Mouse (Mus musculus) heart, postnatal 25 days (tissue): ENCODE measurements around the gene Arfgap1. TPM values are rescaled to one million over a fixed set of nuclear protein-coding genes. Genes with fewer than 3 reads are reported as not detected.

Experiments
- DNase-seq: peaks from one replicate; pipeline ENCODE4 v3.0.0; 2022; ENCODE audit warnings: low spot score
- intact Hi-C: fragments of 180-260 bp; cut with DNase I; formaldehyde crosslinking; loops from one replicate; pipeline ENCODE4 v1.15.1; 2025
- total RNA-seq, 2 experiments: library from RNA; stranded (reverse); gene quantifications; 2 replicates each; pipeline ENCODE4 v1.2.3; 2021

Arfgap1 gene
- 10 to 100 TPM; 32.5 to 33.2 TPM for total RNA-seq

GRCm38 (mm10) chr2:180967010-180967763 lies at the start of gene Arfgap1:
Gene Arfgap1, plus strand, starts transcription at chr2:180967225.
- intact Hi-C loops: no loop called here
- DNase-seq: peak; percentile 89

- no peak for DNase-seq
- intact Hi-C loops: no loop called here
These were observed 46.9 kb upstream of the Arfgap1 start for GRCm38 (mm10) chr2:180919913-180920809.

GRCm38 (mm10) chr2:180920810-180921400 lies 46.1 kb upstream of the Arfgap1 start, which contains the start of gene Ythdf1:
Gene Ythdf1, minus strand, starts transcription at chr2:180920949.
- intact Hi-C loops: no loop called here
- DNase-seq: peak; percentile 94

GRCm38 (mm10) chr2:180922739-180923138 lies 44.3 kb upstream of the Arfgap1 start:
- intact Hi-C loops: no loop called here

GRCm38 (mm10) chr2:180925176-180925575 lies 41.8 kb upstream of the Arfgap1 start:
- DNase-seq: peak; percentile 30

More at GRCm38 (mm10) chr2:180922739-180923138, 44.3 kb upstream of the Arfgap1 start:
- DNase-seq: no peak

GRCm38 (mm10) chr2:180928723-180929122 lies 38.3 kb upstream of the Arfgap1 start, which contains the start of gene Birc7:
Gene Birc7, plus strand, starts transcription at chr2:180929023.
- intact Hi-C loops: no loop called here
- no peak for DNase-seq

More at GRCm38 (mm10) chr2:180925176-180925575, 41.8 kb upstream of the Arfgap1 start:
- intact Hi-C loops: loop anchor here (1.0 kb wide), 1 partner anchor 38 kb away; no protein-coding TSS in a partner anchor

GRCm38 (mm10) chr2:180932418-180932817 lies 34.6 kb upstream of the Arfgap1 start:
- intact Hi-C loops: no loop called here
- DNase-seq: no peak

GRCm38 (mm10) chr2:180940187-180940586 lies 26.8 kb upstream of the Arfgap1 start:
- intact Hi-C loops: no loop called here
- no peak for DNase-seq

- no peak for DNase-seq
- intact Hi-C loops: no loop called here
These were observed 25.2 kb upstream of the Arfgap1 start for GRCm38 (mm10) chr2:180941869-180942268.

GRCm38 (mm10) chr2:180949947-180950346 lies 17.1 kb upstream of the Arfgap1 start:
- intact Hi-C loops: no loop called here
- DNase-seq: no peak

GRCm38 (mm10) chr2:180952731-180953171 lies 14.3 kb upstream of the Arfgap1 start:
- intact Hi-C loops: no loop called here
- DNase-seq: no peak

- no peak for DNase-seq
- intact Hi-C loops: no loop called here
These were observed 13.4 kb upstream of the Arfgap1 start for GRCm38 (mm10) chr2:180953638-180954037.

- no peak for DNase-seq
- intact Hi-C loops: no loop called here
These were observed 12.7 kb upstream of the Arfgap1 start, which contains the start of gene Nkain4 for GRCm38 (mm10) chr2:180954061-180955047. Gene Nkain4, minus strand, starts transcription at chr2:180954699.

GRCm38 (mm10) chr2:180959605-180960004 lies 7.4 kb upstream of the Arfgap1 start:
- intact Hi-C loops: loop anchor here (5.0 kb wide), 1 partner anchor 152 kb away; no protein-coding TSS in a partner anchor
- no peak for DNase-seq

GRCm38 (mm10) chr2:180960187-180960586 lies 6.8 kb upstream of the Arfgap1 start:
- no peak for DNase-seq
- intact Hi-C loops: loop anchor here (5.0 kb wide), 1 partner anchor 153 kb away; no protein-coding TSS in a partner anchor

GRCm38 (mm10) chr2:180962616-180963308 lies 4.3 kb upstream of the Arfgap1 start:
- intact Hi-C loops: loop anchor here (1.0 to 5.0 kb wide), 2 partner anchors 37 to 155 kb away; no protein-coding TSS in a partner anchor
- no peak for DNase-seq

- intact Hi-C loops: loop anchor here (1.0 to 5.0 kb wide), 2 partner anchors 39 to 157 kb away; no protein-coding TSS in a partner anchor
- DNase-seq: peak; percentile 36
These were observed 3.1 kb upstream of the Arfgap1 start for GRCm38 (mm10) chr2:180963956-180964355.
